Mouse (Mus musculus): Measurements from ENCODE around the gene Slc5a4a. TPM values are rescaled to one million over a fixed set of nuclear protein-coding genes. Genes with fewer than 3 reads are reported as not detected.

Slc5a4a gene
- polyA plus RNA-seq (2012; rRNA removed), result 0.09 and 0.26 TPM in 2 replicates

DNA sequence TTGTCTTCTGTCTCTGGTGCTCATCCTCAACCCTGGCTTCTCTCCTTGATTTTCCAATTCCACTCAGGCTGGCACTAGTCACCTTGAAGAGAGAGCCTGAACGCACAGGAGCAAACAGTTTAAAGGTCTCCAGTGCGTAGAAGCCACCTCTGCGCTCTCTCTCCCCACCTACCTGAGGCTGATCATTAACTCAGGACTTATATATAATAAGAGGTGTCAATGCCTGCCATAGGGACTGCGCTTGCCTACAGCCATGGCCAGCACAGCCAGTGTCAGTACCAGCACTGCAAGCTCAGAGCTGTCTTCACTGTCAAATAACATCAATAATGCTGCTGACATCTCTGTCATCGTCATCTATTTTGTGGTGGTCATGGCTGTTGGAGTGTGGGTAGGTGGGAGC, at the start of gene Slc5a4a:
Gene Slc5a4a, plus strand, starts transcription at position 174 of the 400 bp plus-strand sequence.

DNA sequence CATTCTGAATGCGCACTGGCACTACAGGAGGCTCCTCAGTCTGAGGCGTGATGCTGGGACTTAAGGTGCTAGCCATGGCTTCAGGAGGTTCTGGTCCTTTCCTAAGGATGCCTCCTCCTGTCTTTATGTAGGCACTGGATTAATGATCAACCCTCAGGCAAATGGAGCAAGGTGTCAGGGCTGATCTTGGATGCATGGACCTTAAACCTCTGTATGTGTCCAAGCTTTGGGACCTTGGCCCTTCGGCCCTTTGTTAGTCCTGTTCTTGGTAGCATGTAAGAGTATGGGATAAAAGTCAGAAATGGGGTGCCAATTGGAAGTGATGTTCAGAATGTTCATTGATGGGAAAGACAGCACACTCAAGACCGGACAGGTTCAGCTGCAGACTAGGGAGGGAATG, 36.4 kb upstream of the Slc5a4a start, which contains the start of gene Slc5a4b:
Gene Slc5a4b, minus strand, starts transcription at position 101 of the 400 bp plus-strand sequence.

DNA sequence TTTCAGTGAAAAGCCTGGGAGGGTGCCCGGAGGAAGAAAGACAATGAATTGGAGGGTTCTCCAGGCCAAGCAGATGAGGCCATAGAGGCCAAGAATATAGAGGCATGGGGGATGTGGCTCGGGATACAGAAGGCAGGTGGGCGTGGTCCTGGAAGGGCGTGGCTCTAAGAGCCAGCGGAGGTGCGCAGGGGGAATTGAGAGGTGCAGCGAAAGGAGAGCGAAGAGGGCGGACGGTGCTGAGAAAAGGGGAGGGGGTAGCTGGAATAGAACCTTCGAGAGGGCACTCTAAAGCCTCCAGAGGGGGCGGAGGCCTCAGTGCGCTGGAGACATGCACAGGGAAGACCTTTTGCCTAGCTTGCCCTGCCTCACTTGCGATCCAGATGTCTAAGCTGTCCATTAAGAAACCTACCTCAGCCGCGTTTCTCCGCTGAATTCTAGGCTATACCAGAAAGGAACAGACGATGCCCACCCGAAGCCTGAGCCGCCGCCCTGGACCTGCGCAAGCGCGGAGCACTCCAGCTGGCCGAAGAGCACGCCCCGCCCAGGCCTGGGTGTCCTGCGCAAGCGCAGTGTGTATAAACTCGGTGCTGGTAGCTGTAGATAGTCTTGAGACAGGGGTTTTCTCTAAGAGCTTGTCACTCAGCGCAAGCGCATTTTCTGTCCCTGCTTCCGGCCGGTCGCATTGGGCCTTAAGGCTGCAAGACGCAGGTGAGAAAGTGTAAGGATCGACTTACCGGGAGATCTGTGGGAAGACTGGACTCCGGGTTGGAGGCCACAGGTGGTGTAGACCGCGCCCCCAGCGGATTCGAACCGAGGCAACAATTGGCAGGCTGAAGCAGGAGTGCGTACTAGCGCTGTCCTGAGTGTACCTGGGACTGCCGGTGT, 90.3 kb downstream of the Slc5a4a start, which contains the start of gene Prmt2:
Gene Prmt2, minus strand, starts transcription at position 525 of the 885 bp plus-strand sequence.

Other genes starting within 250 kb of the Slc5a4a start
- 147 TPM in 2 replicates for gene Smarcb1, start 225.8 kb upstream of the Slc5a4a start, polyA plus RNA-seq (2012; rRNA removed)
- 25.8 and 31.6 TPM in 2 replicates for gene Chchd10, start 214.3 kb upstream of the Slc5a4a start, polyA plus RNA-seq (2012; rRNA removed)
- gene Mmp11, start 211.0 kb upstream of the Slc5a4a start, polyA plus RNA-seq (2012; rRNA removed), result 33.8 and 48.8 TPM in 2 replicates
- 0.63 and 0.96 TPM in 2 replicates for gene Gm867, start 206.8 kb upstream of the Slc5a4a start, polyA plus RNA-seq (2012; rRNA removed)
- gene Vpreb3, start 204.4 kb upstream of the Slc5a4a start, polyA plus RNA-seq (2012; rRNA removed), result 0.21 and 0.23 TPM in 2 replicates
- 0.08 and 0.11 TPM in 2 replicates for gene Gm5134, start 192.9 kb upstream of the Slc5a4a start, polyA plus RNA-seq (2012; rRNA removed)
- gene Zfp280b, start 114.8 kb upstream of the Slc5a4a start, polyA plus RNA-seq (2012; rRNA removed), result 11.0 and 13.2 TPM in 2 replicates
- gene Slc5a4b, start 36.5 kb upstream of the Slc5a4a start, polyA plus RNA-seq (2012; rRNA removed), result not detected in 2 replicates
- 253 and 256 TPM in 2 replicates for gene Prmt2, start 90.4 kb downstream of the Slc5a4a start, polyA plus RNA-seq (2012; rRNA removed)
- gene S100b, start 106.4 kb downstream of the Slc5a4a start, polyA plus RNA-seq (2012; rRNA removed), result 1.6 and 9.6 TPM in 2 replicates
- gene Dip2a, start 197.8 kb downstream of the Slc5a4a start, polyA plus RNA-seq (2012; rRNA removed), result 41.2 and 44.0 TPM in 2 replicates

Measured in central nervous system, embryonic 14 days (tissue).